Mouse (Mus musculus): ENCODE results near the gene Tfap4. TPM values are rescaled to one million over a fixed set of nuclear protein-coding genes. Genes with fewer than 3 reads are reported as not detected.
"Not testable (repeated sequence)": the region's sequence is repeated elsewhere in the genome, so short reads cannot be mapped to it uniquely, and the experiment has no call there.

Tfap4 gene
- polyA plus RNA-seq, 1 experiment from 2014 or later, result 25.7 TPM

- ATAC-seq (ENCODE audit: low FRiP score, low TSS enrichment), result no peak
- WGBS, result 59% methylated on average over 4 of the region's 4 CpGs
- Histone ChIP-seq H3K9me3 (ENCODE audit: control insufficient read depth, low read length) (no peaks in the 10 kb centered on the region), H3K9ac (ENCODE audit: low read depth, low read length) (0 out of 2 replicates have a peak overlapping the region, but pooled peaks have one; percentile 64), H3K36me3 (ENCODE audit: control insufficient read depth, insufficient read depth, low read length) (peaks cover 16% of the 10 kb centered on the region), H3K27me3 (ENCODE audit: control insufficient read depth, insufficient read depth, low read length) (no peaks in the 10 kb centered on the region), H3K4me1 (ENCODE audit: control insufficient read depth, insufficient read depth, low read length) (no peaks in the 10 kb centered on the region), H3K4me3 (ENCODE audit: low read length) (peak overlapping the region; percentile 50), H3K27ac (ENCODE audit: low read depth, low read length) (no peak overlapping the region), H3K4me2 (replicated peaks; ENCODE audit: low read depth, low read length) (peak overlapping the region; percentile 55)
Measured at GRCm38 (mm10) chr16:4541033-4541432, 18.6 kb downstream of the Tfap4 start.

GRCm38 (mm10) chr16:4540064-4540775 lies 19.4 kb downstream of the Tfap4 start:
- H3K27ac ChIP-seq (ENCODE audit: low read depth, low read length), result no peak overlapping the region
- no peak overlapping the region for H3K4me2 ChIP-seq (replicated peaks; ENCODE audit: low read depth, low read length)
- H3K27me3 ChIP-seq (ENCODE audit: control insufficient read depth, insufficient read depth, low read length), result no peaks in the 10 kb centered on the region
- H3K9ac ChIP-seq (ENCODE audit: low read depth, low read length), result no peak overlapping the region
- H3K4me1 ChIP-seq (ENCODE audit: control insufficient read depth, insufficient read depth, low read length), result no peaks in the 10 kb centered on the region
- no peaks in the 10 kb centered on the region for H3K9me3 ChIP-seq (ENCODE audit: control insufficient read depth, low read length)
- peaks cover 7% of the 10 kb centered on the region for H3K36me3 ChIP-seq (ENCODE audit: control insufficient read depth, insufficient read depth, low read length)
- H3K4me3 ChIP-seq (ENCODE audit: low read length), result no peak overlapping the region
- WGBS, result 91% methylated on average over 12 of the region's 12 CpGs
- no peak for ATAC-seq (ENCODE audit: low FRiP score, low TSS enrichment)

- WGBS, result 80% methylated on average over 4 of the region's 4 CpGs
- no peak for ATAC-seq (ENCODE audit: low FRiP score, low TSS enrichment)
Measured at GRCm38 (mm10) chr16:4539521-4539920, 20.1 kb downstream of the Tfap4 start.

GRCm38 (mm10) chr16:4537616-4538358 lies 21.9 kb downstream of the Tfap4 start:
- no peak overlapping the region for H3K9ac ChIP-seq (ENCODE audit: low read depth, low read length)

More at GRCm38 (mm10) chr16:4539521-4539920, 20.1 kb downstream of the Tfap4 start:
- H3K9me3 ChIP-seq (ENCODE audit: control insufficient read depth, low read length), result no peaks in the 10 kb centered on the region
- H3K4me3 ChIP-seq (ENCODE audit: low read length), result no peak overlapping the region
- peaks cover 2% of the 10 kb centered on the region; the same call in 1 of the 2 replicates for H3K36me3 ChIP-seq (ENCODE audit: control insufficient read depth, insufficient read depth, low read length)
- H3K4me1 ChIP-seq (ENCODE audit: control insufficient read depth, insufficient read depth, low read length), result no peaks in the 10 kb centered on the region
- H3K27ac ChIP-seq (ENCODE audit: low read depth, low read length), result no peak overlapping the region
- H3K4me2 ChIP-seq (replicated peaks; ENCODE audit: low read depth, low read length), result no peak overlapping the region
- H3K27me3 ChIP-seq (ENCODE audit: control insufficient read depth, insufficient read depth, low read length), result no peaks in the 10 kb centered on the region
- no peak overlapping the region for H3K9ac ChIP-seq (ENCODE audit: low read depth, low read length)

GRCm38 (mm10) chr16:4527373-4527772 lies 32.3 kb downstream of the Tfap4 start:
- H3K27ac ChIP-seq (ENCODE audit: low read depth, low read length); H3K9ac ChIP-seq (ENCODE audit: low read depth, low read length); ATAC-seq (ENCODE audit: low FRiP score, low TSS enrichment); H3K4me2 ChIP-seq (replicated peaks; ENCODE audit: low read depth, low read length); H3K4me1 ChIP-seq (ENCODE audit: control insufficient read depth, insufficient read depth, low read length); H3K27me3 ChIP-seq (ENCODE audit: control insufficient read depth, insufficient read depth, low read length); H3K9me3 ChIP-seq (ENCODE audit: control insufficient read depth, low read length); H3K36me3 ChIP-seq (ENCODE audit: control insufficient read depth, insufficient read depth, low read length); H3K4me3 ChIP-seq (ENCODE audit: low read length): not testable (repeated sequence)
- 85% methylated on average over 12 of the region's 12 CpGs for WGBS

More at GRCm38 (mm10) chr16:4537616-4538358, 21.9 kb downstream of the Tfap4 start:
- Histone ChIP-seq H3K36me3 (ENCODE audit: control insufficient read depth, insufficient read depth, low read length) (no peaks in the 10 kb centered on the region), H3K4me1 (ENCODE audit: control insufficient read depth, insufficient read depth, low read length) (no peaks in the 10 kb centered on the region), H3K27ac (ENCODE audit: low read depth, low read length) (no peak overlapping the region), H3K27me3 (ENCODE audit: control insufficient read depth, insufficient read depth, low read length) (no peaks in the 10 kb centered on the region), H3K4me3 (ENCODE audit: low read length) (no peak overlapping the region), H3K9me3 (ENCODE audit: control insufficient read depth, low read length) (no peaks in the 10 kb centered on the region), H3K4me2 (replicated peaks; ENCODE audit: low read depth, low read length) (no peak overlapping the region)
- no peak for ATAC-seq (ENCODE audit: low FRiP score, low TSS enrichment)
- WGBS, result 76% methylated on average over 3 of the region's 3 CpGs

- H3K27ac ChIP-seq (ENCODE audit: low read depth, low read length), result no peak overlapping the region
- no peaks in the 10 kb centered on the region for H3K9me3 ChIP-seq (ENCODE audit: control insufficient read depth, low read length)
- H3K4me2 ChIP-seq (replicated peaks; ENCODE audit: low read depth, low read length), result no peak overlapping the region
- ATAC-seq (ENCODE audit: low FRiP score, low TSS enrichment), result no peak
- H3K36me3 ChIP-seq (ENCODE audit: control insufficient read depth, insufficient read depth, low read length), result no peaks in the 10 kb centered on the region
- 66% methylated on average over 7 of the region's 7 CpGs for WGBS
- H3K27me3 ChIP-seq (ENCODE audit: control insufficient read depth, insufficient read depth, low read length), result no peaks in the 10 kb centered on the region
- H3K4me3 ChIP-seq (ENCODE audit: low read length), result no peak overlapping the region
- no peak overlapping the region for H3K9ac ChIP-seq (ENCODE audit: low read depth, low read length)
- H3K4me1 ChIP-seq (ENCODE audit: control insufficient read depth, insufficient read depth, low read length), result peaks cover 5% of the 10 kb centered on the region; the same call in 1 of the 2 replicates
Measured at GRCm38 (mm10) chr16:4523313-4524004, 36.2 kb downstream of the Tfap4 start.

- 41% methylated on average over 8 of the region's 8 CpGs for WGBS
- Histone ChIP-seq H3K9ac (ENCODE audit: low read depth, low read length) (no peak overlapping the region), H3K4me3 (ENCODE audit: low read length) (no peak overlapping the region)
Measured at GRCm38 (mm10) chr16:4522879-4523278, 36.8 kb downstream of the Tfap4 start.

GRCm38 (mm10) chr16:4521735-4522530 lies 37.7 kb downstream of the Tfap4 start:
- Histone ChIP-seq H3K27ac (ENCODE audit: low read depth, low read length) (no peak overlapping the region), H3K36me3 (ENCODE audit: control insufficient read depth, insufficient read depth, low read length) (no peaks in the 10 kb centered on the region), H3K4me2 (replicated peaks; ENCODE audit: low read depth, low read length) (no peak overlapping the region), H3K4me3 (ENCODE audit: low read length) (no peak overlapping the region), H3K27me3 (ENCODE audit: control insufficient read depth, insufficient read depth, low read length) (no peaks in the 10 kb centered on the region), H3K9me3 (ENCODE audit: control insufficient read depth, low read length) (no peaks in the 10 kb centered on the region), H3K9ac (ENCODE audit: low read depth, low read length) (no peak overlapping the region), H3K4me1 (ENCODE audit: control insufficient read depth, insufficient read depth, low read length) (peaks cover 5% of the 10 kb centered on the region; the same call in 1 of the 2 replicates)
- ATAC-seq (ENCODE audit: low FRiP score, low TSS enrichment), result peak; percentile 84
- 53% methylated on average over 5 of the region's 5 CpGs for whole genome bisulfite sequencing

More at GRCm38 (mm10) chr16:4522879-4523278, 36.8 kb downstream of the Tfap4 start:
- no peaks in the 10 kb centered on the region for H3K9me3 ChIP-seq (ENCODE audit: control insufficient read depth, low read length)
- no peaks in the 10 kb centered on the region for H3K36me3 ChIP-seq (ENCODE audit: control insufficient read depth, insufficient read depth, low read length)
- no peak overlapping the region for H3K4me2 ChIP-seq (replicated peaks; ENCODE audit: low read depth, low read length)
- ATAC-seq (ENCODE audit: low FRiP score, low TSS enrichment), result no peak
- H3K4me1 ChIP-seq (ENCODE audit: control insufficient read depth, insufficient read depth, low read length), result peaks cover 5% of the 10 kb centered on the region; the same call in 1 of the 2 replicates
- no peaks in the 10 kb centered on the region for H3K27me3 ChIP-seq (ENCODE audit: control insufficient read depth, insufficient read depth, low read length)
- H3K27ac ChIP-seq (ENCODE audit: low read depth, low read length), result no peak overlapping the region

Measured in kidney, embryonic 14.5 days (tissue).